Mouse (Mus musculus): ENCODE measurements around the gene Zbtb18.

GRCm38 (mm10) chr1:177440411-177440810 lies 1.7 kb upstream of the Zbtb18 start:
- TF ChIP-seq POLR2A (IDR thresholded peaks at IDR 0.05; ENCODE audit: low read depth, low read length): no peak
- no peak for TF ChIP-seq JUND (conservative IDR thresholded peaks at IDR 0.05; ENCODE audit: low read depth, low read length)
- no peak for TF ChIP-seq TBP (conservative IDR thresholded peaks at IDR 0.05; ENCODE audit: low read depth, low read length)
- TF ChIP-seq USF1 (IDR thresholded peaks at IDR 0.05; ENCODE audit: low read depth, low read length): no peak
- no peak for TF ChIP-seq CTCF (conservative IDR thresholded peaks at IDR 0.05 in 1 of 2, IDR thresholded peaks at IDR 0.05 in 1 of 2; ENCODE audit: low read depth in 2 of 2, low read length in 2 of 2)
- no peak for TF ChIP-seq USF2 (conservative IDR thresholded peaks at IDR 0.05; ENCODE audit: low read depth, low read length)
- TF ChIP-seq ELF1 (IDR thresholded peaks at IDR 0.05; ENCODE audit: low read depth, low read length): no peak
- TF ChIP-seq MAZ (IDR thresholded peaks at IDR 0.05; ENCODE audit: low read depth, low read length): no peak
- no peak for TF ChIP-seq TCF12 (IDR thresholded peaks at IDR 0.05; ENCODE audit: low read depth, low read length)
- no peak for TF ChIP-seq MAFK (IDR thresholded peaks at IDR 0.05; ENCODE audit: insufficient replicate concordance, low read length)
